Mouse (Mus musculus) forebrain, embryonic 14.5 days (tissue): ENCODE measurements around the gene Gm45062. TPM values are rescaled to one million over a fixed set of nuclear protein-coding genes. Genes with fewer than 3 reads are reported as not detected.

ENCODE experiments used
- ATAC-seq: fragments of 200-750 bp; cut with Nextera tagmentation; 2 replicates; pipeline ENCODE4 v1.8.0; 2017; ENCODE audit warnings: mild to moderate bottlenecking, moderate library complexity
- DNase-seq: peaks from one replicate; pipeline ENCODE4 v3.0.0-alpha.2; 2015; ENCODE audit warnings: low spot score
- H3K27ac ChIP-seq: fragments of 300-500 bp; sonication (generic); 2 replicates; pipeline ENCODE4 v1.5.1; 2014; ENCODE audit warnings: low read depth, mild to moderate bottlenecking, control low read depth, low read length, moderate library complexity
- H3K27me3 ChIP-seq: fragments of 300-500 bp; sonication (generic); replicated peaks from 2 replicates; pipeline ENCODE4 v1.6.1; 2014; ENCODE audit warnings: low read length, control low read depth, mixed read lengths; ENCODE audit not compliant: control insufficient read depth, insufficient read depth
- H3K36me3 ChIP-seq: fragments of 300-500 bp; sonication (generic); 2 replicates; pipeline ENCODE4 v1.6.1; 2014; ENCODE audit warnings: low read length, control low read depth; ENCODE audit not compliant: control insufficient read depth, insufficient read depth
- H3K4me1 ChIP-seq: fragments of 300-500 bp; sonication (generic); 2 replicates; pipeline ENCODE4 v1.6.1; 2014; ENCODE audit warnings: antibody characterized with exemption, low read length, control low read depth; ENCODE audit not compliant: control insufficient read depth, insufficient read depth
- H3K4me2 ChIP-seq: fragments of 300-500 bp; sonication (generic); 2 replicates; pipeline ENCODE4 v1.6.1; 2014; ENCODE audit warnings: mild to moderate bottlenecking, control low read depth, low read length
- H3K4me3 ChIP-seq: fragments of 300-500 bp; sonication (generic); 2 replicates; pipeline ENCODE4 v1.5.1; 2014; ENCODE audit warnings: low read depth, low read length, control low read depth
- H3K9ac ChIP-seq: fragments of 300-500 bp; sonication (generic); 2 replicates; pipeline ENCODE4 v1.6.1; 2014; ENCODE audit warnings: mild to moderate bottlenecking, low read length, control low read depth, moderate library complexity
- H3K9me3 ChIP-seq: fragments of 300-500 bp; sonication (generic); replicated peaks from 2 replicates; pipeline ENCODE4 v1.6.1; 2016; ENCODE audit warnings: low read length, control low read depth, mixed read lengths; ENCODE audit not compliant: control insufficient read depth
- WGBS: fragments of 180-500 bp; shearing (Covaris S2); extraction: QIAGEN DNeasy Blood & Tissue Kit; methylation state at CpG from one replicate; pipeline ENCODE4 v1.1.7; 2014; 5-methylcytosine and 5-hydroxymethylcytosine counted together
- polyA plus RNA-seq: library from polyadenylated mRNA; unstranded; fragments of >200 nt; fragmentation: Nextera tagmentation; extraction: Ambion mirVana; gene quantifications from 2 replicates; pipeline ENCODE4 v1.2.1, GENCODE M21; 2014

The Gm45062 gene
- polyA plus RNA-seq, 1 experiment from 2014 or later = 14.3 TPM

GRCm38 (mm10) chr6:8488249-8488648, 229.0 kb downstream of the Gm45062 start:
- H3K36me3 ChIP-seq = no peaks in the 10 kb centered on the region
- no peak overlapping the region for H3K9ac ChIP-seq
- no peaks in the 10 kb centered on the region for H3K9me3 ChIP-seq
- ATAC-seq = no peak
- H3K4me1 ChIP-seq = peaks cover 3% of the 10 kb centered on the region; the same call in 1 of the 2 replicates
- no peak for DNase-seq
- WGBS = 72% methylated on average over 5 of the region's 5 CpGs
- no peaks in the 10 kb centered on the region for H3K27me3 ChIP-seq
- no peak overlapping the region for H3K4me2 ChIP-seq
- no peak overlapping the region for H3K4me3 ChIP-seq
- no peak overlapping the region for H3K27ac ChIP-seq

- H3K27ac ChIP-seq = no peak overlapping the region
- DNase-seq = no peak
- 68% methylated on average over 7 of the region's 7 CpGs for WGBS
Measured at GRCm38 (mm10) chr6:8489266-8489665, 230.0 kb downstream of the Gm45062 start.

DNA sequence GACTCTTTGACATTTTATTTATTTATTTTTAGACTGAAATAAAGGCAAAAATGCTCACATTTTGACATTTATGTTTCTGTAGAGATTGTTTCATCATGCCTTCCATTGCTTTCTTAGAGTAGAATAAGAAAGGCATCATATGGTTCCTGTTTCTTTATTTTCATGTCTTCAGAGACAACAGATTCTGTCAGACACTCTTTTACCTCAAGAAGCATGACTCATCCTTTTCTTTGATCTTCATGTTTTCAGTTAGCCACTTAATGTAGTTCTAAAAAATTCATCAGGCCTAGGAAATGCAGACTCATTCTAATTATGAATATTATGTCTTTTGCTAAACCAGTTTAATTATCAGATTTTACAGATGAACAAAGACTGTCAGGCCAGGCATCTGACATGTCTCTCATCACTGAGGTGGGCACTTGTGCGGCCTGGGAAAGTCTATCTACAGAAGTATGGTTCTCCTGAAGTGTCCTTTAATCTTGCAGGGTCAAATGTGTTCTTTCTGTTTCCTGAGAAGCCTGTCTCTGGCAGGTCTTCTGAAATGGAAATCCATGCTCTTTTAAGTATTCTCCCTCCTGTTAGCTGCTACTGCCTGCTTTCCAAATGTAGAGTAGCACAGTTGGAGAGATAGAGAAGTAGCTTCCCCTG, 230.8 kb downstream of the Gm45062 start:
- 95% methylated on average over 1 of the region's 1 CpGs for WGBS
- no peak for ATAC-seq
- no peaks in the 10 kb centered on the region for H3K9me3 ChIP-seq
- no peak overlapping the region for H3K27ac ChIP-seq
- H3K27me3 ChIP-seq = no peaks in the 10 kb centered on the region
- no peak overlapping the region for H3K9ac ChIP-seq
- no peak overlapping the region for H3K4me3 ChIP-seq
- no peak overlapping the region for H3K4me2 ChIP-seq
- H3K4me1 ChIP-seq = peaks cover 3% of the 10 kb centered on the region; the same call in 1 of the 2 replicates
- no peaks in the 10 kb centered on the region for H3K36me3 ChIP-seq
- DNase-seq = no peak

More at GRCm38 (mm10) chr6:8489266-8489665, 230.0 kb downstream of the Gm45062 start:
- no peak for ATAC-seq
- no peaks in the 10 kb centered on the region for H3K27me3 ChIP-seq
- no peak overlapping the region for H3K4me3 ChIP-seq
- no peak overlapping the region for H3K4me2 ChIP-seq
- no peak overlapping the region for H3K9ac ChIP-seq
- no peaks in the 10 kb centered on the region for H3K36me3 ChIP-seq
- peaks cover 3% of the 10 kb centered on the region; the same call in 1 of the 2 replicates for H3K4me1 ChIP-seq
- H3K9me3 ChIP-seq = no peaks in the 10 kb centered on the region

DNA sequence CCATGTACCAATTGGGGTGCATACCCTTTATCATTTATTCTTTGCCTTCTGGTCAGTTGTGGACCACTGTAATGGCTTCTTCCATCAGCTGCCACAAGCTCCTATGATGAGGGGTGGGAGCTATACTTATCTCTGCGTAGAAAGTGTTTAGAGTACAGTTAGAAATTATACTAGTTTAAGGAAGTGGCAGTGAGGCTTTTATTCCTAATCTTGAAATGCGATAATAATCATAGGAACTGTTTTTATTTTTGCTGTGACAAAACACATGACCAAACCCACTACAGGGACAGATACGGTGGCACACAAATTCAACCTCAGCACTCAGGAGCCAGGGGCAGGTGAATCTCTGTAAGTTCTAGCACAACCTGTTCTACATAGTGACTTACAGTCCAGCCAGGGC, 233.0 kb downstream of the Gm45062 start:
- WGBS = 91% methylated on average over 3 of the region's 3 CpGs
- no peak overlapping the region for H3K9ac ChIP-seq
- no peaks in the 10 kb centered on the region for H3K9me3 ChIP-seq
- no peak overlapping the region for H3K4me2 ChIP-seq
- H3K27me3 ChIP-seq = no peaks in the 10 kb centered on the region
- no peak overlapping the region for H3K4me3 ChIP-seq
- H3K27ac ChIP-seq = no peak overlapping the region
- DNase-seq = no peak
- H3K36me3 ChIP-seq = no peaks in the 10 kb centered on the region
- H3K4me1 ChIP-seq = no peaks in the 10 kb centered on the region
- ATAC-seq = no peak

- H3K27me3 ChIP-seq = no peaks in the 10 kb centered on the region
- DNase-seq (no peak), ATAC-seq (no peak)
- H3K4me1 ChIP-seq = no peaks in the 10 kb centered on the region
- WGBS = 88% methylated on average over 5 of the region's 5 CpGs
- H3K4me3 ChIP-seq = no peak overlapping the region
- H3K9ac ChIP-seq = no peak overlapping the region
- H3K36me3 ChIP-seq = no peaks in the 10 kb centered on the region
- no peaks in the 10 kb centered on the region for H3K9me3 ChIP-seq
- no peak overlapping the region for H3K27ac ChIP-seq
- no peak overlapping the region for H3K4me2 ChIP-seq
Measured at GRCm38 (mm10) chr6:8495109-8495826, 236.0 kb downstream of the Gm45062 start.

- no peak overlapping the region for H3K4me2 ChIP-seq
- DNase-seq (no peak), ATAC-seq (no peak)
- 80% methylated on average over 4 of the region's 4 CpGs for WGBS
- H3K9me3 ChIP-seq = no peaks in the 10 kb centered on the region
- no peaks in the 10 kb centered on the region for H3K36me3 ChIP-seq
- no peak overlapping the region for H3K4me3 ChIP-seq
- H3K9ac ChIP-seq = no peak overlapping the region
- H3K27ac ChIP-seq = no peak overlapping the region
- H3K27me3 ChIP-seq = no peaks in the 10 kb centered on the region
- no peaks in the 10 kb centered on the region for H3K4me1 ChIP-seq
Measured at GRCm38 (mm10) chr6:8495827-8496222, 236.6 kb downstream of the Gm45062 start.

DNA sequence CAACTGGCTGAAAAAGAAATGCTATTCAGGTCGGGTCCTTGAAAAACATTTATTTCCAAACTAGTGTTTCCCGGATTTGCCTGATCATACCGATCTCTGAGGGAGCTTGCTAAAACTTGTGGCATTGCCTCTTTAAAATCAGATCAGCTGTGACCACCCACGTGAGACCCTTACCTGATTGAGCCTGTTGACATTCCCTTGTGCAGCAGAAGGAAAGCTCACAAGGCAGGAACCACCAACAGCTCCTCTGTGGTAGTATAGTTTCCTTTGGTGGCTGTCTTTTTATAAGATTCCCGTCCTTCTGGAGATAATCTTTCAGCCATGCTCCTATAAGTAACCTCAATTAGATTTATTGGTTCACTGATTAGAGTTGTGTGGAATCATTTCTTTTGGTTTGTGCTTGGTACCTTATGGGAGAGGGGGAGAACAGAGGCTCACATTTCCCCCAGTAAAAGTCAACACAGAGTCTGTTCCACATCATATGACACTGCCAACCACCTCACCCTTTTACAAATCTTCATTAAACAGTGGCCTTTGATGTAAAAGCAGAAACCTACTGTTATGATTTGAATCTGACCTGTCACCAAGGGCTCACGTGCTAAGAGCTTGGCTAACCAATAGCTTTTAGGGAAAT, 238.1 kb downstream of the Gm45062 start:
- Histone ChIP-seq H3K9ac (no peak overlapping the region), H3K4me1 (no peaks in the 10 kb centered on the region), H3K4me2 (no peak overlapping the region), H3K36me3 (no peaks in the 10 kb centered on the region), H3K4me3 (no peak overlapping the region), H3K27ac (no peak overlapping the region), H3K27me3 (no peaks in the 10 kb centered on the region), H3K9me3 (no peaks in the 10 kb centered on the region)
- 80% methylated on average over 6 of the region's 6 CpGs for WGBS
- no peak for ATAC-seq
- no peak for DNase-seq

DNA sequence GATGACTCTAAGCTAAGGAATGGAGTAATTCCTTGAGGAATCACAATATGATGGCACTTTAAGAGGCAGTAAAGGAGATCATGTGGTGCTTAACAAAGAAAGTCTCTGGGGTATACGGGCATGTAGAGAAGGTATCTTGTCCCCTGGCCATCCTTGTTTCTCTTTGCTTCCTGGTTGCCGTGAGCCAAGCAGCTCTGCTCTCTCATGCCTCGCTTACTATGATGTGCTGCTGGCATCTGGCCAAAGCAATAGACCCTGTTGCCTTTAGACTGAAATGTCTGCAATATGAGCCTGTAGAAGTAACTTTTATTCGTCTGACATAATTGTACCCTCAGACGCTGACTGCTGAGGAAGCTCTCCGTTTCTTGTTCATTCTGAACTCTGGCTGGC, 238.6 kb downstream of the Gm45062 start:
- no peaks in the 10 kb centered on the region for H3K36me3 ChIP-seq
- no peak overlapping the region for H3K9ac ChIP-seq
- DNase-seq (peak; percentile 50), ATAC-seq (no peak)
- WGBS = 68% methylated on average over 6 of the region's 6 CpGs
- H3K27me3 ChIP-seq = no peaks in the 10 kb centered on the region
- no peaks in the 10 kb centered on the region for H3K9me3 ChIP-seq
- no peak overlapping the region for H3K4me3 ChIP-seq
- H3K4me1 ChIP-seq = no peaks in the 10 kb centered on the region
- H3K27ac ChIP-seq = no peak overlapping the region
- H3K4me2 ChIP-seq = no peak overlapping the region

DNA sequence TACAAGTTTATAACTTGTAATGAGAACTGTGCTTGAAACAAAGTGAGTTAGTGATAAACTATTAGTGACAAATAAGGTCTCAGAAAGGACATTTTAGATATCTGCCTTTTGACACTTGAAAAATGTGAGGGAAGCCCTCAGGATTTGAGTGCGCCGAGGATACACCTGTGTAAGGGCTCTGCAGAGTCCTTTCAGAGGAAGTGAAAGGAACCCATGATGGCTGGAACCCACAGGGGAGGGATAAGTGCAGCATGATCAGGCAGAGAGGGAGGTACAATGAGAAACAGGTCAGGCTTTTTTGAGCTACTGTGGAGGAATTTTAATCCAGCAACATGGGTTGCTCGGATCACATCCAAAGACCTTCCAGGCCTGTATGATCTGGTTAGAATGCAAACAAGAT, 239.7 kb downstream of the Gm45062 start:
- Histone ChIP-seq H3K9ac (no peak overlapping the region), H3K36me3 (no peaks in the 10 kb centered on the region), H3K4me3 (no peak overlapping the region), H3K27ac (no peak overlapping the region), H3K4me2 (no peak overlapping the region), H3K9me3 (no peaks in the 10 kb centered on the region), H3K4me1 (no peaks in the 10 kb centered on the region), H3K27me3 (no peaks in the 10 kb centered on the region)
- ATAC-seq (no peak), DNase-seq (no peak)
- WGBS = 93% methylated on average over 3 of the region's 3 CpGs
